Mouse (Mus musculus) G1E (cell line): ENCODE results near the gene Letm1. TPM values are rescaled to one million over a fixed set of nuclear protein-coding genes. Genes with fewer than 3 reads are reported as not detected.
A peak's percentile ranks its signal among the peaks of the same experiment; 100 is the strongest.

Experiments used
- ATAC-seq: 2 replicates; pipeline ENCODE4 v1.8.0; 2016; ENCODE audit warnings: mild to moderate bottlenecking; ENCODE audit not compliant: insufficient number of reproducible peaks, poor library complexity, low FRiP score, severe bottlenecking; ENCODE audit errors: extremely low read depth
- DNase-seq: peaks from one replicate; pipeline ENCODE4 v3.0.0; 2012; ENCODE audit warnings: low spot score
- H3K27me3 ChIP-seq: 2 replicates; pipeline ENCODE4 v1.6.1; 2012; ENCODE audit warnings: mild to moderate bottlenecking, low read length, inconsistent platforms; ENCODE audit not compliant: insufficient read depth
- H3K36me3 ChIP-seq: replicated peaks from 2 replicates; pipeline ENCODE3; 2012; ENCODE audit warnings: mild to moderate bottlenecking, inconsistent platforms
- H3K4me1 ChIP-seq: 2 replicates; pipeline ENCODE4 v1.6.1; 2012; ENCODE audit warnings: low read depth, low read length, inconsistent platforms, mixed read lengths; ENCODE audit not compliant: insufficient read depth
- H3K4me3 ChIP-seq: 2 replicates; pipeline ENCODE4 v1.5.1; 2012; ENCODE audit warnings: low read depth, mild to moderate bottlenecking, inconsistent platforms, low read length, moderate library complexity, mixed read lengths
- H3K9me3 ChIP-seq: replicated peaks from 2 replicates; pipeline ENCODE4 v1.6.1; 2012; ENCODE audit warnings: inconsistent platforms
- CTCF ChIP-seq: IDR thresholded peaks from 2 replicates; pipeline ENCODE4 v1.5.1; 2012; ENCODE audit warnings: low read depth, low read length, inconsistent platforms, mixed read lengths
- GATA1 ChIP-seq: IDR thresholded peaks from 2 replicates; pipeline ENCODE4 v1.6.1; 2012; ENCODE audit warnings: borderline replicate concordance, low read length, inconsistent platforms, mixed read lengths
- GATA2 ChIP-seq: IDR thresholded peaks from 2 replicates; pipeline ENCODE4 v1.6.1; 2012; ENCODE audit warnings: low read depth, low read length, inconsistent platforms, borderline replicate concordance
- POLR2AphosphoS5 ChIP-seq: IDR thresholded peaks from 2 replicates; pipeline ENCODE4 v1.6.1; 2012; ENCODE audit warnings: low read depth, low read length, inconsistent platforms; ENCODE audit not compliant: insufficient replicate concordance
- TAL1 ChIP-seq: conservative IDR thresholded peaks from 2 replicates; pipeline ENCODE4 v1.6.1; 2012; ENCODE audit warnings: low read depth, low read length, inconsistent platforms, mixed read lengths
- polyA plus RNA-seq: library from polyadenylated mRNA; stranded (reverse); fragments of >175 nt; gene quantifications from 2 replicates; pipeline ENCODE4 v1.2.3, GENCODE M21; 2012
- total RNA-seq, 2 experiments: library from RNA; stranded (forward) in 1 of 2; stranded (reverse) in 1 of 2; fragments of 200-1000 nt in 1 of 2; fragments of >200 nt in 1 of 2; fragmentation: Nextera tagmentation in 1 of 2; gene quantifications; 2 replicates each; pipeline ENCODE4 v1.2.3; 2014 to 2017

Letm1 gene
- total and polyA plus RNA-seq, 3 experiments: 14.6 to 28.6 (median 20.8) TPM

- TF ChIP-seq POLR2AphosphoS5 (no peak), GATA2 (no peak), GATA1 (no peak), TAL1 (no peak), CTCF (no peak)
- H3K4me3 ChIP-seq: peak overlapping the region; percentile 58; the same call in 1 of the 2 replicates
- H3K9me3 ChIP-seq: no peaks in the 10 kb centered on the region
- ATAC-seq (no peak), DNase-seq (no peak)
- peaks cover 26% of the 10 kb centered on the region for H3K36me3 ChIP-seq
- H3K27me3 ChIP-seq: no peaks in the 10 kb centered on the region
- H3K4me1 ChIP-seq: peaks cover 54% of the 10 kb centered on the region
Measured at GRCm38 (mm10) chr5:33821901-33822427, 39.3 kb upstream of the Letm1 start.

GRCm38 (mm10) chr5:33820733-33821621 is 38.4 kb upstream of the Letm1 start:
- Histone ChIP-seq H3K27me3 (no peaks in the 10 kb centered on the region), H3K9me3 (no peaks in the 10 kb centered on the region), H3K36me3 (peaks cover 18% of the 10 kb centered on the region), H3K4me1 (peaks cover 60% of the 10 kb centered on the region), H3K4me3 (peak overlapping the region; percentile 92)
- TF ChIP-seq TAL1 (no peak), GATA1 (no peak), POLR2AphosphoS5 (no peak), CTCF (no peak), GATA2 (no peak)
- no peak for ATAC-seq
- DNase-seq: peak; percentile 40

- ATAC-seq (0 out of 2 replicates have a peak, but pooled peaks have one; percentile 23), DNase-seq (peak; percentile 90)
- Histone ChIP-seq H3K4me1 (peaks cover 52% of the 10 kb centered on the region), H3K9me3 (no peaks in the 10 kb centered on the region), H3K27me3 (no peaks in the 10 kb centered on the region), H3K36me3 (peaks cover 9% of the 10 kb centered on the region), H3K4me3 (peak within 1 kb of the TSS; percentile 92)
- TF ChIP-seq GATA2: no peak
Measured at GRCm38 (mm10) chr5:33819876-33820732, 37.5 kb upstream of the Letm1 start, which contains the start of gene Nsd2. Gene Nsd2 (plus strand): TSS chr5:33820725.

GRCm38 (mm10) chr5:33819141-33819875 is 36.7 kb upstream of the Letm1 start:
- TF ChIP-seq GATA1 (no peak), POLR2AphosphoS5 (no peak), GATA2 (no peak), CTCF (no peak), TAL1 (no peak)
- peaks cover 46% of the 10 kb centered on the region for H3K4me1 ChIP-seq
- H3K9me3 ChIP-seq: no peaks in the 10 kb centered on the region
- no peaks in the 10 kb centered on the region for H3K27me3 ChIP-seq
- H3K36me3 ChIP-seq: peaks cover 1% of the 10 kb centered on the region
- ATAC-seq (no peak), DNase-seq (peak; percentile 20)
- peak overlapping the region; percentile 92 for H3K4me3 ChIP-seq

GRCm38 (mm10) chr5:33818104-33818503 is 35.5 kb upstream of the Letm1 start:
- no peak overlapping the region for H3K4me3 ChIP-seq
- no peak for DNase-seq
- H3K9me3 ChIP-seq: no peaks in the 10 kb centered on the region
- TF ChIP-seq TAL1: no peak
- TF ChIP-seq POLR2AphosphoS5: no peak
- TF ChIP-seq GATA1: no peak
- no peak for TF ChIP-seq CTCF
- no peak for TF ChIP-seq GATA2
- H3K4me1 ChIP-seq: peaks cover 35% of the 10 kb centered on the region
- no peak for ATAC-seq
- no peaks in the 10 kb centered on the region for H3K36me3 ChIP-seq
- no peaks in the 10 kb centered on the region for H3K27me3 ChIP-seq
